Mouse (Mus musculus) forebrain, embryonic 16.5 days (tissue): ENCODE measurements at regions not wholly inside any gene's neighbourhood (a gene's known extent, or its start where the extent isn't known, plus 50 kb on each side); places are given as distances from the start of the nearest gene placed in this dataset.

Source experiments
- ATAC-seq: fragments of 200-750 bp; cut with Nextera tagmentation; 2 replicates; pipeline ENCODE4 v1.8.0; 2017; ENCODE audit warnings: mild to moderate bottlenecking, moderate library complexity
- H3K27ac ChIP-seq: fragments of 300-500 bp; sonication (generic); 2 replicates; pipeline ENCODE4 v1.5.1; 2014; ENCODE audit warnings: low read length, control low read depth
- H3K27me3 ChIP-seq: fragments of 300-500 bp; sonication (generic); replicated peaks from 2 replicates; pipeline ENCODE4 v1.6.1; 2014; ENCODE audit warnings: low read length; ENCODE audit not compliant: control insufficient read depth, insufficient read depth
- H3K36me3 ChIP-seq: fragments of 300-500 bp; sonication (generic); 2 replicates; pipeline ENCODE4 v1.6.1; 2014; ENCODE audit not compliant: control insufficient read depth, insufficient read depth
- H3K4me1 ChIP-seq: fragments of 300-500 bp; sonication (generic); replicated peaks from 2 replicates; pipeline ENCODE4 v1.6.1; 2014; ENCODE audit warnings: low read length; ENCODE audit not compliant: control insufficient read depth, insufficient read depth
- H3K4me2 ChIP-seq: fragments of 300-500 bp; sonication (generic); 2 replicates; pipeline ENCODE4 v1.6.1; 2014; ENCODE audit warnings: mild to moderate bottlenecking, low read length, control low read depth
- H3K4me3 ChIP-seq: fragments of 300-500 bp; sonication (generic); replicated peaks from 2 replicates; pipeline ENCODE4 v1.5.1; 2014; ENCODE audit warnings: mild to moderate bottlenecking, low read length, control low read depth
- H3K9ac ChIP-seq: fragments of 300-500 bp; sonication (generic); replicated peaks from 2 replicates; pipeline ENCODE4 v1.6.1; 2014; ENCODE audit warnings: low read depth, low read length, control low read depth
- H3K9me3 ChIP-seq: fragments of 300-500 bp; sonication (generic); 2 replicates; pipeline ENCODE4 v1.6.1; 2016; ENCODE audit warnings: low read length; ENCODE audit not compliant: control insufficient read depth
- WGBS: fragments of 180-500 bp; shearing (Covaris S2); extraction: QIAGEN DNeasy Blood & Tissue Kit; methylation state at CpG from one replicate; pipeline ENCODE4 v1.1.7; 2014; 5-methylcytosine and 5-hydroxymethylcytosine counted together

DNA sequence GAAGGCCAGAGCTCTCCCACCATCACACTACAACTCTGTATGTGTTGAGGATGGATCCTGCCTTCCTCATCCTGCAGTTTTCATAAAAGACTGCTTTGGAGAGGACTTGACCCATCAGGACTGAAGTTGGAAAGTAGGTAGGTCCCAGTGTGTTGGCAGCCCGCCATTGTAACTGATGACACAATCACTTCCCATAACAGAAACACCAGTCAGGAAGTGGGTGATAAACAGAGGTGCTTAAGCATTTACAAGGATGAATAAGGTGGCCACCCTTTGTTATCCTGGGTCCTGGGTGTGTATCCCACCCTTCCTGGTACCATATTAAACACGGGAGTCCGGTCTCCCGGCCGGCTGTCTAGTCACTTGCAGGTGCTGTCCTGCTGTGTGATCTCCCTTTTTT lies 118.3 kb downstream of the Snx10 start:
- Histone ChIP-seq H3K9ac (no peak overlapping the region), H3K9me3 (no peaks in the 10 kb centered on the region), H3K4me2 (no peak overlapping the region), H3K4me1 (no peaks in the 10 kb centered on the region), H3K27me3 (no peaks in the 10 kb centered on the region), H3K27ac (no peak overlapping the region), H3K36me3 (no peaks in the 10 kb centered on the region), H3K4me3 (no peak overlapping the region)
- WGBS: 97% methylated on average over 5 of the region's 5 CpGs
- ATAC-seq: no peak

DNA sequence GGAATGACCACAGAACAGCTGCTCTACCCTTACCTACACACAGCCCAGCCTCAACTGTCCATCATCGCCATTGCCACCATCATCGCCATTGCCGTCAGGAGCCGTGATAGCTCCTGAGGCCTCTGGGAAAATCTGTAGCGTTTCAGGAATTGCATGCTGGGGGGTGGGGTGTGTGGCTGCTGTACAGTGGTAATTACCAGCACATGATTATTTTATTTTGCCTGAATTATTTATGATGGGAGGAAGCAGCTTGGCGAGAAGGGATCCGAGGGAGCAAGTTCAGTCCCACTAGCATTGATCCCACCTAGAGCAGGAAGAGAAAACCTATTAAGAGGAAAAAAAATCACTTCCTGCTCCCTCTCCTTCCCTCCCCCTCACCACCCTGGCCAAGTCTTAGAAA lies 125.1 kb downstream of the Snx10 start:
- no peaks in the 10 kb centered on the region for H3K27me3 ChIP-seq
- no peak overlapping the region for H3K4me2 ChIP-seq
- no peak overlapping the region for H3K27ac ChIP-seq
- ATAC-seq: no peak
- H3K9ac ChIP-seq: no peak overlapping the region
- H3K4me1 ChIP-seq: no peaks in the 10 kb centered on the region
- 78% methylated on average over 7 of the region's 7 CpGs for WGBS
- H3K9me3 ChIP-seq: no peaks in the 10 kb centered on the region
- no peaks in the 10 kb centered on the region for H3K36me3 ChIP-seq
- no peak overlapping the region for H3K4me3 ChIP-seq

DNA sequence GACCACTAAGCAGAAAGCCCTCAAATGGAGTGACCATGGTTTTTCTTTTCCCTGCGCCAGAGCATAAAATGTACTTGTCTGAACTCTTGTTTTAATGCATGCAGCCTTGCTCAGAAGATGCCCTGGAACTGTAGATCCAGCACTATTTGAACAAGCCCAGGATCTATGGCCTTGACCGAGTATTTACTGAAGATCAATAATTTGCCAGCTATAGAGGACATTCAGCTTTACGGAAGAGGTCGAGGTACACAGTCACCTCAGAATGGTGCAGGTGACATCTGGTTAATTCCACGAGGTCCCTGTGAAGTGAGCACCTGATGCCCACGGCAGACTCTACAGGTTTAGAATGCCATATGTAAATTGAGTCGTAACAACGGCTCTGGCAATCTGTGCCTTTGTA lies 130.1 kb downstream of the Snx10 start:
- H3K36me3 ChIP-seq: no peaks in the 10 kb centered on the region
- H3K4me3 ChIP-seq: no peak overlapping the region
- H3K4me1 ChIP-seq: peaks cover 28% of the 10 kb centered on the region
- no peak overlapping the region for H3K9ac ChIP-seq
- 88% methylated on average over 8 of the region's 8 CpGs for WGBS
- no peak for ATAC-seq
- no peaks in the 10 kb centered on the region for H3K9me3 ChIP-seq
- no peaks in the 10 kb centered on the region for H3K27me3 ChIP-seq
- H3K27ac ChIP-seq: no peak overlapping the region
- H3K4me2 ChIP-seq: no peak overlapping the region

DNA sequence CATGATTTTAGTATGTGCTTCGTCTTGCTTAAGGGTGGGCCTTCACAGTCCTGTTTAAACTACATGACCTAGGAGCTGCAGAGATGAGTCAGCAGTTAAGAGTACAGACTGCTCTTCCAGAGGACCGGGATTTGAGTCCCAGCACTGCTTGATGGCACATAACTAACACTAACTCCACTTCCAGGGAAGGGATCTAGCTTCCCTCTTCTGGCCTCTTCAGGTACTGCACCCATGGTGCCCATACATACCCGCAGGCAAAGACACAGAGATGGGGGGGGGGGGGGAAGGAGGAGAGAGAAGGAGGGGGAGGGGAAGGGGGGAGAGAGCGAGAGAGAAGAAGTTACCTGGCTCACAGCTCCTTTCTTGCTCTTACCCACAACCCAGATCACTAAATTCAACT lies 131.3 kb downstream of the Snx10 start:
- H3K9me3 ChIP-seq: no peaks in the 10 kb centered on the region
- no peak overlapping the region for H3K9ac ChIP-seq
- no peak overlapping the region for H3K4me2 ChIP-seq
- H3K4me1 ChIP-seq: peaks cover 29% of the 10 kb centered on the region
- H3K4me3 ChIP-seq: no peak overlapping the region
- ATAC-seq: no peak
- 90% methylated on average over 4 of the region's 4 CpGs for WGBS
- no peaks in the 10 kb centered on the region for H3K36me3 ChIP-seq
- no peaks in the 10 kb centered on the region for H3K27me3 ChIP-seq
- H3K27ac ChIP-seq: peak overlapping the region; percentile 87

DNA sequence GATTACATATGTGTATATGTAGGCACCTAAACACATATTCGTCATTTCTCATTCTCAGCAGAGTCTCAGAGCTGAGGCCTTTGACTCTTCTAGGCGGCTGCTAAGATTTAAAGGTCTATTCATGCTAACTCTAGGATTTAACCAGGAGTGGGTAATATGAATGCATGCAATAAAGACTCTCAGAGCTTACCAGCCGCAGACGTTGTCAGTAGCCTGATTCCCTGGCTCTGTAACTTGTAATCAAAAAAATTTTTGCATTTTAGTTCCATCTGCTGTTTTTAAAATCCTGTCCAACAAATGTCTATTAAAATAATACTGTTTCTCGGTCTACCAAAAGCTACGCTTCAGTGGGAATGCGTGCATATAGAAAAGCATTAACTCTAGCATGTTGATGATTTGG lies 132.4 kb downstream of the Snx10 start:
- Histone ChIP-seq H3K27me3 (no peaks in the 10 kb centered on the region), H3K4me3 (no peak overlapping the region), H3K4me2 (no peak overlapping the region), H3K36me3 (no peaks in the 10 kb centered on the region), H3K27ac (peak overlapping the region; percentile 95), H3K9ac (no peak overlapping the region), H3K9me3 (no peaks in the 10 kb centered on the region), H3K4me1 (peaks cover 29% of the 10 kb centered on the region)
- 48% methylated on average over 7 of the region's 7 CpGs for WGBS
- ATAC-seq: peak; percentile 79

DNA sequence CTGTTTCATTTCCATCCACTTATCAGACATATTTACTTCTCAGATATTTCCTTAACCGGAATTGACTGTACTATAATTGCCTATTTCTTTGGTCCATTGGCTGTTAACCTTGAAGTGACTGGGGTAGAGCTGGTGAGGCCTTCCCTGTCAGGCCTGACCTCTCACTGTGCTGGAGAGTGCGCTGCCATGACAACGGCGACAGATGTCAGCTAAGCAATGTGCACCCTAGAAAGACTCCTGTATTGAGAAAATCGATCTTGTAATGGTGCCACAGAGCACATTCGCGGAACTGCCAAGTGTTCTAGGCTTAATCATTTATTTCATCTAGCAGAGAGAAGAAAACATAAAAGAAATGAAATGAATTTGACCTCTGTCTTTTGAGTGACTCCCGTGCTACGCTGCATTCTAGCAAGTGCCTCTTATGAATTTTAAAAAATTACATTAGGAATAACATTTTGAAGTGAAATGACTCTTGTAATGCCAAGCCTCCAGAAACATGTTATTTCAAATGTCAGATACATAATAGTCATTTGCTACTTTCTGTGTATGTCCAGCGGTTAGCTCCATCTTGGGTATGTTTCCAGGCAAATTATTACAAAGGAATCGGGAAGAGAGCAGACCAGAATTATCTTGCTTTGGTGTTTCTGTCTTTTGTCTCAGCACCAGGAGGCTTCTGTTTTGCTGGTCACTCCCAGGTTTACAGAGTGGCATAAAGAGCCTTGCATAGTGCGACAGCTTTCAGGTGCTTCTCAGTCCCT lies 133.4 kb downstream of the Snx10 start:
- H3K4me2 ChIP-seq: peak overlapping the region; percentile 8; the same call in 1 of the 2 replicates
- peak overlapping the region; percentile 19; the same call in 1 of the 2 replicates for H3K9ac ChIP-seq
- WGBS: 46% methylated on average over 12 of the region's 12 CpGs
- H3K4me1 ChIP-seq: peaks cover 29% of the 10 kb centered on the region
- H3K36me3 ChIP-seq: no peaks in the 10 kb centered on the region
- H3K9me3 ChIP-seq: no peaks in the 10 kb centered on the region
- ATAC-seq: peak; percentile 55
- no peak overlapping the region for H3K4me3 ChIP-seq
- H3K27me3 ChIP-seq: no peaks in the 10 kb centered on the region
- peak overlapping the region; percentile 95 for H3K27ac ChIP-seq

DNA sequence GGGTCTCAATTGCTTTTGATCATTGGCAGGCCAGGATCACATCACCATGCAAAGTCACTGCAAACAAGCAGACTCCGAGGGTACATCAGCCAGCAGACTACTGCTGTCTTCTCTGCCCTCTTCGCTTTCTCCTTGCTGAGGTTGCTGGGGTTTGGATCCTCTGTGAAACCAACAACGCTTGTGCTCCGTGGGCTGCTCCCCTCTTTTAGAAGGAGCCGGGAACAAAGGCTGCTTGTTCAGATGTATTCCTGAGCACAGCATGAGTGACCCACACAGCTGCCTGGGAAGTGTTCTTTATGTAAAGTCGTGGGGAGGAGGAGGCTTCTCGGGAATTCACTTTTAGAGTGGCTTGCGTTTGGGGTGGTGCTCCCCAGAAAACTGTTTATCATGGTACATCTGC lies 134.7 kb downstream of the Snx10 start:
- Histone ChIP-seq H3K36me3 (no peaks in the 10 kb centered on the region), H3K4me3 (no peak overlapping the region), H3K9ac (0 out of 2 replicates have a peak overlapping the region, but pooled peaks have one; percentile 4), H3K27me3 (no peaks in the 10 kb centered on the region), H3K4me2 (no peak overlapping the region), H3K9me3 (no peaks in the 10 kb centered on the region), H3K27ac (peak overlapping the region; percentile 95), H3K4me1 (peaks cover 29% of the 10 kb centered on the region)
- 15% methylated on average over 8 of the region's 8 CpGs for WGBS
- no peak for ATAC-seq

DNA sequence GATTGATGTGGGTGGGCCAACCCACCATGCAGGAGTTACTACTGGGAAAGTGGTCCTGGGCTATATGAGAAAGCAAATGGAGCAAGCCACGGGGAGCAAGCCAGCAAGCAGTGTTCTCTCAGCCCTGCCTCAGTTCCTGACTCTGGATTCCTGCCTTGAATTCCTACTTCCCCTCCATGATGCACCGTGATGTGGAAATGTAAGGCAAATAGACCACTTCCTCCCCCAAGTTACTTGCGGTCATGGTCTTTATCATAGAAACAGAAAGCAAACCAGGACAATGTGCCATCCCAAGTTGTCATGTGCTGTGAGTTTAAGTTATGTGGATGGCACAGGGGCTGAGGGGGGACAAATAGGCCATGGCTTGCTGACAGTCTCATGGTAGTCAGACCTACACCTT lies 139.5 kb downstream of the Snx10 start:
- 0 out of 2 replicates have a peak, but pooled peaks cover 4% of the 10 kb centered on the region for H3K9me3 ChIP-seq
- 90% methylated on average over 3 of the region's 3 CpGs for WGBS
- H3K27ac ChIP-seq: no peak overlapping the region
- no peak overlapping the region for H3K9ac ChIP-seq
- ATAC-seq: no peak
- H3K36me3 ChIP-seq: no peaks in the 10 kb centered on the region
- no peak overlapping the region for H3K4me2 ChIP-seq
- no peak overlapping the region for H3K4me3 ChIP-seq
- no peaks in the 10 kb centered on the region for H3K27me3 ChIP-seq
- H3K4me1 ChIP-seq: peaks cover 6% of the 10 kb centered on the region

DNA sequence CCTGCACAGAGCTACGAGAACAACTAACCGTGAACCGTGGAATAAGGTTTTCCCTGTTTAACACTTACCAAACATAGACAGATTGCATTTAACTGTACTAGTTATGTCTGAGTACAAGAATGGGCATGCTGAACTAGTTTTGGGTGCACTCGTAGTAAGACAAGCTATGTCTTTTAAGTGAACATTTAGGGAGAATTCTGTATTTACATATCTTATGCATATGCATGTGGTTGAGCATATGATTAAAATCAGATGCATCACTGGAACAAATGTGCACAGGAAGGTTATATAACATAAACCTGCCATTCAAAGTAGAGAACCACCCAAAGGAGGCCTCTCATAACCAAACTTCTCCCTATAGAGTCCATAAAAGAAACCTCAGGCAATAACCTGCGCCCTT lies 140.3 kb downstream of the Snx10 start:
- 0 out of 2 replicates have a peak, but pooled peaks cover 4% of the 10 kb centered on the region for H3K9me3 ChIP-seq
- WGBS: 90% methylated on average over 5 of the region's 5 CpGs
- no peaks in the 10 kb centered on the region for H3K4me1 ChIP-seq
- H3K9ac ChIP-seq: no peak overlapping the region
- H3K4me3 ChIP-seq: no peak overlapping the region
- no peak for ATAC-seq
- H3K4me2 ChIP-seq: no peak overlapping the region
- no peaks in the 10 kb centered on the region for H3K27me3 ChIP-seq
- H3K36me3 ChIP-seq: no peaks in the 10 kb centered on the region
- no peak overlapping the region for H3K27ac ChIP-seq
